Mouse (Mus musculus): Measurements from ENCODE around the gene Olfr308.
"Not testable (repeated sequence)": the region's sequence is repeated elsewhere in the genome, so short reads cannot be mapped to it uniquely, and the experiment has no call there.

Gene Olfr308

DNA sequence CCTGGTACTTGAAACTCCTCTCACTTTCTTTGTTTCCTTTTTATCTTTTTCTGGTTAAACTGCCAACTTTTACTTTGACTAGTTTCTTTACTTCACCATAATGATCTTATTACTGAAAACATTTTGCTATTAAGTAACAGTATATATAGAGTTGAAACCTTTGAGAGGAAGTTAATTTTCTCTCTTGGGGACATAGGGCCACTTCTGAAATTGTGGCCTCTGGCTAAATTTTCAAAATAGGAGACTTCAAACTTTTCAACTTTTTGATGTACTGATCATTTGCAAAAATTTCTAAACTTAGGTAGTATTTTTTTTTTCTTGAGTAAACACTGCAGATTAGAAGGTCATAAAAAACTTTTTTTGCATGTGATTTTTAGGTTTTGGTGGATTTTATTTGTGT, at the start of gene Olfr308:
Gene Olfr308 (minus strand): TSS at position 101 of the 400 bp plus-strand sequence.
- in situ Hi-C loops (cut with MboI, MseI): no loop called here

GRCm38 (mm10) chr7:86366828-86367227, 41.4 kb upstream of the Olfr308 start, which contains the start of gene Olfr305:
TSS of gene Olfr305 (minus strand) at chr7:86366928.
- in situ Hi-C loops (cut with MboI, MseI): loop anchor here (10.0 kb wide), 2 partner anchors 902 to 1322 kb away; no protein-coding TSS in a partner anchor

DNA sequence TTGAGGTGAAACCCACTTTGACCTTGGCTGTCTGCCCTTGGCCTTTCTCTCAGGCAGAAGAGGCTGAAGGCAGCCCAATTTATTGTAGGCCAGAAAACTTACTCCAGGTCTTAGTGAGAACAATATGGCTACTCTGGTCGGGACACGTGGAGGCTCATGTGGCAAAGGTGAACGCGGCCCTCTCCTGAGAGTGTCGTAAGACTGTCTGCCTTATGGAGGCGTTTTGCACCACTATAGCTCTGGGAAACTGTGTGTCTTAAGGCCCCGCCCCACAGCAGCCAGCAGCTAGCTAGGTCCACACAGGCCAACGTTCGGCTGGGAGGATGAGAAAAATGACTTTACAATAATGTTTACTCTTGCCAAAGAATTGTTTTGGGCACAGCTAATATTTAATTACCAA, 20.9 kb upstream of the Olfr308 start:
- in situ Hi-C loops (cut with MboI, MseI): not testable (repeated sequence)

DNA sequence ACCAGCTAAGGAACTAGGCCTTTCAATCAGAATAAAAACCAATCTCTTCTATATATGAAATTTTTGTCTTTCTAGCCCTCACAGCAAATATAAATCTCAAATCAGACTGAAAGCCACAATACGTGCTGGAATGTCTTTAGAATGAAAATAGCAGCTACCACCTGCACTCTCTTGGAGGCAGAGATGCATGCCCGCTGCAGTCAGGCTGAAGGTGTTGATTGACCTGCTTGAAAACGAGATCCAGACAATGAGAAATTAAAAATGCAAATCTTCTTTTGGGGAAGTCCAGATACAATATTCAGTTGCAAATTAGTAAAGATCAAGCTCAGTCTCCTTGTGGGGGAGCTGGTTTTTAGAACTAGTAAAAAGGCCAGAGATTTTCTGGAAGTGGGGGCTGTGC, 18.8 kb upstream of the Olfr308 start:
- in situ Hi-C loops (cut with MboI, MseI): no loop called here

DNA sequence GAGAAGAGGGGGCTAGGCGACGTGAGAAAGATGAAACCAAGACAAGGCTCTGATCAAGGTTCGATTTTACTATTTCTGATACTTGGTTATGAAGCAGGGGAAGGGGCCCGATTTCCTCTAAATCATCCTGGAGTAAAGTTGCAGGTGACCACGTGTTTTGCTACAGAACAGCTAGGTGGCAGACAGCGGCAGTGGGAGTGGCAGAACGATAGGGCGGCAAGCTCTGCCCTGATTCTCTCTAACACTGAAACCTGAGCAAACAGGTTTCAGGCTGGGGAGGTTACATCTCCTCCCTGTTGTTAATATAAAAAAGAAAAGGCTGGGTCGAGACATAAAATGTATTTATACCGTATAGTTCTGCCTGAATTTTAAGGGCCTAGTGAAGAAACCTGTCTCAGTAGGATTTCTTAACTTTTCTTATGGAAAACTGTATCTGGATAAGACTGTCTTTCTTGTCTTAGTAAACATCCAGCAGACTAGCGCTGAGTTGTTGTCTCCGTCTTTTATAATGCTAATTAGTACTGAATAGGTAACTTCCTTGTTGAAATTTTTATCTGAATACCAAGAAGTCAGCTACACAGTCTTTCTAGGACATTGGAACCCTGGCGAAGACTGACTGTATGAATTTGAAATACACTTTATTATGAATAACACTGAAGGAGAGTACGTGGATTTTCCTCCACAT, 17.6 kb upstream of the Olfr308 start:
- in situ Hi-C loops (cut with MboI, MseI): no loop called here

DNA sequence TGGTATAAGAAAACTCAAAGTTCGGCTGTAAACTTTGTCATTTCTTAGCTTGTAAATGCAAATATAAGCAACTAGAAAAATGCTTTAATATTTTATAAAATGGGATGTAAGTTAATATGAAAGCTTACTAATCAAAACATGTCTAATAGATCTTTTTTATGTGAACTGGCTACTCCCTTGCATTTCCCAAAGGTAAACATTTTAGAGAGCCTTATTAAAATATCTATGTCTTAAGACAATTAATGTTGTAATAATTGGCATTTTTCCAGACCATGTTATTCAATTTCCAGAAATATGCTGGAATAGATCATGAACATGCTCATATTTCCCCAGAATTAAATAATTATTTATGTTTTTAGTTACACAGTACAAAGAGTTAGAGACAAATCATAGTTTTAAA, 12.1 kb upstream of the Olfr308 start, which contains the start of gene Olfr307:
Gene Olfr307 (minus strand): TSS at position 101 of the 400 bp plus-strand sequence.
- in situ Hi-C loops (cut with MboI, MseI): no loop called here

GRCm38 (mm10) chr7:86321323-86321722, 4.1 kb downstream of the Olfr308 start:
- in situ Hi-C loops (cut with MboI, MseI): no loop called here

DNA sequence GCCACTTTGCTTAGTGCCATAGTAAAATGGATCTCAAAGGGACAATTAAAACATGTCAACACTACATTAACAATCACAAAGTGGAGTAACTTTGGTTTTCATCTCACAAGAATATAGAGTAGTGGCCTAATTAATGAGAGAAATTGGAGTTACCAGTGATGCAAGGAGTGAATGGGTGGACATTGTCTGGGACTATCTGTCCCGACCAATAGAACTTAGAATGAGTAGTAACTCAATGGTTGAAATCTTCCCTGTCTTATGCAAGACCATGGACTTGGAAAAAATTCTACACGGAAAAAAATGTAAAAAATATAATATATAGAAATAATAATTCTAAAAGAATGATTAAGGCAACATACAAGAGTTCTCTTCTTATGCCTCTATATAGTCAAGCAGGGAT, 11.8 kb downstream of the Olfr308 start, which contains the start of gene Olfr309:
Gene Olfr309 (minus strand): TSS at position 101 of the 400 bp plus-strand sequence.
- in situ Hi-C loops (cut with MboI, MseI): no loop called here

DNA sequence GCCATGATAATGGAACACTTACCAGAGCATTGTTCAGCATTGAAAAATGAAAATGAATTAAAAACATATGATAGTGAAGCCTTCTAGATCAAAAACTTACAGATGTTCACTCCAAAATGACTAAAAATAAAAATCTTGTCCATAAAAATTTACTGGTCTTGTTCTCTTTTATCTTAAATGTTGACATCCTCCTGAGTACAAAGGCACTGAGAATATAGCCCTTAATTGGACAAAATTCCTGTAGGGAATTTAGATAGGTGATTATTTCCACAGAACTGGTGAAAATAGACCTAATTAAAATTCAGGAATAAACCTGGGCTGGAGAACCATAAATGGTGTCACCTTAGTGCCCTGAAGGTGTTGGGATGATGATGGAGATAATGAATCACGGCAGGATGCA, 48.4 kb downstream of the Olfr308 start, which contains the start of gene Olfr310:
Gene Olfr310 (minus strand): TSS at position 101 of the 400 bp plus-strand sequence.
- in situ Hi-C loops (cut with MboI, MseI): no loop called here

Measured in T-helper 17 cell (primary cell).